Mouse (Mus musculus) CH12.LX (cell line): ENCODE results near the gene Pqlc2. TPM values are rescaled to one million over a fixed set of nuclear protein-coding genes. Genes with fewer than 3 reads are reported as not detected.

Source experiments
- DNase-seq: peaks from one replicate; pipeline ENCODE4 v3.0.0-alpha.2; 2013; ENCODE audit errors: extremely low read depth
- H3K27ac ChIP-seq: 2 replicates; pipeline ENCODE4 v1.5.1; 2012; ENCODE audit warnings: low read depth, mild to moderate bottlenecking, control low read depth, moderate library complexity; ENCODE audit not compliant: insufficient read depth
- H3K27me3 ChIP-seq: replicated peaks from 2 replicates; pipeline ENCODE3; 2012; ENCODE audit warnings: inconsistent platforms
- H3K36me3 ChIP-seq, 2 experiments: replicated peaks in 1 of 2; 2 replicates each; pipeline versions ENCODE3 to v1.6.1; 2012; ENCODE audit warnings: inconsistent platforms in 1 of 2, low read length in 1 of 2, mild to moderate bottlenecking in 1 of 2, mixed read lengths in 1 of 2, moderate library complexity in 1 of 2; ENCODE audit not compliant: control insufficient read depth in 1 of 2, insufficient read depth in 1 of 2
- H3K4me1 ChIP-seq, 2 experiments: 2 replicates each; pipeline ENCODE4 v1.6.1; 2012; ENCODE audit warnings: inconsistent platforms in 1 of 2, moderate library complexity in 1 of 2; ENCODE audit not compliant: insufficient read depth in 2 of 2, control insufficient read depth in 1 of 2
- H3K4me2 ChIP-seq: 2 replicates; pipeline ENCODE4 v1.6.1; 2012; ENCODE audit warnings: low read depth, mild to moderate bottlenecking, control low read depth; ENCODE audit not compliant: poor library complexity, insufficient read depth, severe bottlenecking
- H3K4me3 ChIP-seq, 3 experiments: fragments of 150-350 bp in 1 of 3; sonication (generic) in 1 of 3; replicated peaks in 1 of 3; 2 replicates each; pipeline versions ENCODE3 to v1.5.1; 2011 to 2012; ENCODE audit warnings: low read depth in 2 of 3, low read length in 2 of 3, mild to moderate bottlenecking in 2 of 3, moderate library complexity in 2 of 3, control low read depth in 1 of 3, improper control_type of control experiment in 1 of 3, inconsistent platforms in 1 of 3, mixed read lengths in 1 of 3; ENCODE audit not compliant: poor library complexity in 1 of 3
- H3K79me2 ChIP-seq: replicated peaks from 2 replicates; pipeline ENCODE4 v1.6.1; 2012; ENCODE audit warnings: mild to moderate bottlenecking, moderate library complexity; ENCODE audit not compliant: control insufficient read depth, poor library complexity, insufficient read depth, severe bottlenecking; ENCODE audit errors: extremely low read depth
- H3K9ac ChIP-seq: 2 replicates; pipeline ENCODE4 v1.6.1; 2012; ENCODE audit warnings: low read depth, mild to moderate bottlenecking, control low read depth, moderate library complexity; ENCODE audit not compliant: insufficient read depth
- H3K9me3 ChIP-seq: replicated peaks from 2 replicates; pipeline ENCODE3; 2012; ENCODE audit warnings: low read length, inconsistent platforms, mixed read lengths
- BHLHE40 ChIP-seq: IDR thresholded peaks from 2 replicates; pipeline ENCODE4 v1.6.1; 2011; ENCODE audit warnings: mild to moderate bottlenecking, low read depth, low read length, improper control_type of control experiment
- CHD1 ChIP-seq: IDR thresholded peaks from 2 replicates; pipeline ENCODE4 v1.6.1; 2012; ENCODE audit warnings: low read depth, low read length, improper control_type of control experiment, inconsistent platforms
- EP300 ChIP-seq: IDR thresholded peaks from 2 replicates; pipeline ENCODE4 v1.6.1; 2011; ENCODE audit warnings: low read length, improper control_type of control experiment
- GABPA ChIP-seq: IDR thresholded peaks from 2 replicates; pipeline ENCODE4 v1.6.1; 2012; ENCODE audit warnings: low read depth, low read length, improper control_type of control experiment, inconsistent platforms; ENCODE audit not compliant: insufficient replicate concordance
- HCFC1 ChIP-seq: IDR thresholded peaks from 2 replicates; pipeline ENCODE4 v1.6.1; 2012; ENCODE audit warnings: low read depth, mild to moderate bottlenecking, inconsistent platforms, low read length, improper control_type of control experiment
- IRF4 ChIP-seq: IDR thresholded peaks from 2 replicates; pipeline ENCODE4 v1.6.1; 2014; ENCODE audit warnings: low read depth, mild to moderate bottlenecking, inconsistent platforms, low read length, improper control_type of control experiment
- JUN ChIP-seq: IDR thresholded peaks from 2 replicates; pipeline ENCODE4 v1.6.1; 2011; ENCODE audit warnings: low read depth, mild to moderate bottlenecking, low read length, improper control_type of control experiment, moderate library complexity; ENCODE audit not compliant: insufficient read depth
- JUND ChIP-seq: conservative IDR thresholded peaks from 2 replicates; pipeline ENCODE4 v1.6.1; 2011; ENCODE audit warnings: low read depth, low read length, improper control_type of control experiment
- KAT2A ChIP-seq: IDR thresholded peaks from 2 replicates; pipeline ENCODE4 v1.6.1; 2012; ENCODE audit warnings: low read length, improper control_type of control experiment, inconsistent platforms; ENCODE audit not compliant: insufficient replicate concordance
- MAX ChIP-seq: IDR thresholded peaks from 2 replicates; pipeline ENCODE4 v1.6.1; 2011; ENCODE audit warnings: low read length, improper control_type of control experiment
- MAZ ChIP-seq: IDR thresholded peaks from 2 replicates; pipeline ENCODE4 v1.6.1; 2012; ENCODE audit warnings: low read depth, mild to moderate bottlenecking, inconsistent platforms, low read length, improper control_type of control experiment, moderate library complexity
- MEF2A ChIP-seq: IDR thresholded peaks from 2 replicates; pipeline ENCODE4 v1.6.1; 2014; ENCODE audit warnings: low read depth, mild to moderate bottlenecking, inconsistent platforms, low read length, improper control_type of control experiment, borderline replicate concordance
- MXI1 ChIP-seq: IDR thresholded peaks from 2 replicates; pipeline ENCODE4 v1.6.1; 2011; ENCODE audit warnings: mild to moderate bottlenecking, low read depth, low read length, improper control_type of control experiment
- MYC ChIP-seq: IDR thresholded peaks from 2 replicates; pipeline ENCODE4 v1.6.1; 2011; ENCODE audit warnings: low read depth, mild to moderate bottlenecking, improper control_type of control experiment, low read length
- PAX5 ChIP-seq: IDR thresholded peaks from 2 replicates; pipeline ENCODE4 v1.6.1; 2012; ENCODE audit warnings: low read length, inconsistent platforms, mixed read lengths
- POLR2AphosphoS2 ChIP-seq: IDR thresholded peaks from 2 replicates; pipeline ENCODE4 v1.6.1; 2011; ENCODE audit warnings: low read depth, low read length, improper control_type of control experiment
- SIN3A ChIP-seq: IDR thresholded peaks from 2 replicates; pipeline ENCODE4 v1.6.1; 2012; ENCODE audit warnings: low read length, improper control_type of control experiment, inconsistent platforms
- TCF12 ChIP-seq: IDR thresholded peaks from 2 replicates; pipeline ENCODE4 v1.6.1; 2014; ENCODE audit warnings: low read depth, mild to moderate bottlenecking, inconsistent platforms, low read length, improper control_type of control experiment
- UBTF ChIP-seq: IDR thresholded peaks from 2 replicates; pipeline ENCODE4 v1.6.1; 2012; ENCODE audit warnings: low read depth, mild to moderate bottlenecking, inconsistent platforms, low read length, improper control_type of control experiment, moderate library complexity
- USF1 ChIP-seq: IDR thresholded peaks from 2 replicates; pipeline ENCODE4 v1.6.1; 2014; ENCODE audit warnings: low read depth, mild to moderate bottlenecking, inconsistent platforms, low read length, improper control_type of control experiment
- USF2 ChIP-seq: conservative IDR thresholded peaks from 2 replicates; pipeline ENCODE4 v1.6.1; 2011; ENCODE audit warnings: low read depth, low read length, improper control_type of control experiment
- ZMIZ1 ChIP-seq: IDR thresholded peaks from 2 replicates; pipeline ENCODE4 v1.6.1; 2012; ENCODE audit warnings: low read depth, mild to moderate bottlenecking, inconsistent platforms, low read length, improper control_type of control experiment
- ZNF384 ChIP-seq: IDR thresholded peaks from 2 replicates; pipeline ENCODE4 v1.6.1; 2012; ENCODE audit warnings: low read depth, low read length, improper control_type of control experiment, inconsistent platforms
- dilution Hi-C: fragments of 300-500 bp; cut with MboI; formaldehyde crosslinking; loops from 2 replicates; pipeline ENCODE4 v1.14.3; 2020; ENCODE audit warnings: low sequenced_read_pairs; ENCODE audit not compliant: extremely low pct_unique_long_range_greater_than_20kb, extremely low pct_ligation_motif_present
- in situ Hi-C: fragments of 300-500 bp; cut with MboI; formaldehyde crosslinking; loops from 3 replicates; pipeline ENCODE4 v1.14.3; 2019; ENCODE audit warnings: low sequenced_read_pairs, low pct_ligation_motif_present, low pct_unique_long_range_greater_than_20kb, mixed read lengths
- polyA plus RNA-seq: library from polyadenylated mRNA; unstranded; fragments of >175 nt; gene quantifications from 2 replicates; pipeline ENCODE4 v1.2.1, GENCODE M21; 2012; ENCODE audit warnings: low read depth; ENCODE audit not compliant: insufficient read length
- total RNA-seq, 2 experiments: library from RNA; depleted of rRNA; stranded (reverse); fragments of 300-350 nt in 1 of 2; fragments of >200 nt in 1 of 2; gene quantifications; 2 replicates each; pipeline ENCODE4 v1.2.3; 2012 to 2014

The Pqlc2 gene
- total and polyA plus RNA-seq, 3 experiments = 6.2 to 8.1 (median 6.8) TPM

- TF ChIP-seq SIN3A = peak; percentile 57; the same call in 1 of the 2 replicates
- TF ChIP-seq ZNF384 = 0 out of 2 replicates have a peak, but pooled peaks have one; percentile 7
- TF ChIP-seq MEF2A = peak; percentile 89
- peak; percentile 72 for TF ChIP-seq MAX
- TF ChIP-seq JUN = no peak
- peak; percentile 71 for TF ChIP-seq EP300
- TF ChIP-seq KAT2A = no peak
- no peak for TF ChIP-seq HCFC1
- no peak for TF ChIP-seq ZMIZ1
- TF ChIP-seq POLR2AphosphoS2 = no peak
- TF ChIP-seq PAX5 = no peak
- TF ChIP-seq MXI1 = peak; percentile 67; the same call in 1 of the 2 replicates
- no peak for TF ChIP-seq CHD1
- TF ChIP-seq GABPA = no peak
- no peak for TF ChIP-seq USF2
- 0 out of 2 replicates have a peak, but pooled peaks have one; percentile 21 for TF ChIP-seq MAZ
- peak; percentile 66 for TF ChIP-seq TCF12
- TF ChIP-seq UBTF = no peak
- peak; percentile 41 for TF ChIP-seq BHLHE40
- peak; percentile 90 for TF ChIP-seq IRF4
Measured at GRCm38 (mm10) chr4:139258621-139259301, 51.7 kb downstream of the Pqlc2 start (continued).

GRCm38 (mm10) chr4:139256708-139257107 is 53.8 kb downstream of the Pqlc2 start:
- in situ Hi-C loops = loop anchor here (10.0 kb wide), 1 partner anchor 172 kb away; no protein-coding TSS in a partner anchor
- no peak overlapping the region for H3K4me3 ChIP-seq
- peaks cover 23 to 36% of the 10 kb centered on the region in 2 experiments for H3K4me1 ChIP-seq
- no peak overlapping the region for H3K27ac ChIP-seq
- no peaks in the 10 kb centered on the region for H3K27me3 ChIP-seq
- dilution Hi-C loops = no loop called here
- H3K9me3 ChIP-seq = no peaks in the 10 kb centered on the region
- H3K36me3 ChIP-seq = peaks cover 53 to 92% of the 10 kb centered on the region in 2 experiments
- no peak for DNase-seq
- H3K9ac ChIP-seq = no peak overlapping the region
- no peak overlapping the region for H3K4me2 ChIP-seq
- H3K79me2 ChIP-seq = peaks cover 5% of the 10 kb centered on the region; the same call in 1 of the 2 replicates
- TF ChIP-seq JUND (no peak), USF1 (no peak), POLR2AphosphoS2 (no peak), HCFC1 (no peak), MYC (no peak)
